Mouse (Mus musculus): ENCODE data around the gene Specc1l.

Gene Specc1l

GRCm38 (mm10) chr10:75224154-75224553 lies 12.3 kb downstream of the Specc1l start:
- no peak for DNase-seq (ENCODE audit: low spot score in 2 of 2)

- DNase-seq (ENCODE audit: low spot score in 2 of 2): no peak
Measured at GRCm38 (mm10) chr10:75224630-75225029, 12.8 kb downstream of the Specc1l start.

- DNase-seq (ENCODE audit: low spot score in 2 of 2): no peak
Measured at GRCm38 (mm10) chr10:75227381-75227780, 15.5 kb downstream of the Specc1l start.

- no peak for DNase-seq (ENCODE audit: low spot score in 2 of 2)
Measured at GRCm38 (mm10) chr10:75230572-75230971, 18.7 kb downstream of the Specc1l start.

- no peak for DNase-seq (ENCODE audit: low spot score in 2 of 2)
Measured at GRCm38 (mm10) chr10:75231876-75232275, 20.0 kb downstream of the Specc1l start.

GRCm38 (mm10) chr10:75232612-75233155 lies 20.8 kb downstream of the Specc1l start:
- no peak for DNase-seq (ENCODE audit: low spot score in 2 of 2)

- no peak for DNase-seq (ENCODE audit: low spot score in 2 of 2)
Measured at GRCm38 (mm10) chr10:75233489-75233888, 21.6 kb downstream of the Specc1l start.

GRCm38 (mm10) chr10:75235726-75236125 lies 23.9 kb downstream of the Specc1l start:
- DNase-seq (ENCODE audit: low spot score in 2 of 2): no peak

GRCm38 (mm10) chr10:75236156-75236555 lies 24.3 kb downstream of the Specc1l start:
- no peak for DNase-seq (ENCODE audit: low spot score in 2 of 2)

- no peak for DNase-seq (ENCODE audit: low spot score in 2 of 2)
Measured at GRCm38 (mm10) chr10:75237166-75237565, 25.3 kb downstream of the Specc1l start.

GRCm38 (mm10) chr10:75240583-75241250 lies 28.8 kb downstream of the Specc1l start:
- no peak for DNase-seq (ENCODE audit: low spot score in 2 of 2)

- peak in 1 of 2 experiments; percentile 8 for DNase-seq (ENCODE audit: low spot score in 2 of 2)
Measured at GRCm38 (mm10) chr10:75245806-75246205, 33.9 kb downstream of the Specc1l start.

GRCm38 (mm10) chr10:75246331-75246730 lies 34.5 kb downstream of the Specc1l start:
- DNase-seq (ENCODE audit: low spot score in 2 of 2): no peak

- DNase-seq (ENCODE audit: low spot score in 2 of 2): peak in 1 of 2 experiments; percentile 16
Measured at GRCm38 (mm10) chr10:75251011-75251410, 39.1 kb downstream of the Specc1l start.

GRCm38 (mm10) chr10:75252301-75253022 lies 40.6 kb downstream of the Specc1l start:
- peak in 1 of 2 experiments; percentile 30 for DNase-seq (ENCODE audit: low spot score in 2 of 2)

- DNase-seq (ENCODE audit: low spot score in 2 of 2): no peak
Measured at GRCm38 (mm10) chr10:75255091-75255490, 43.2 kb downstream of the Specc1l start.

GRCm38 (mm10) chr10:75257401-75257800 lies 45.5 kb downstream of the Specc1l start:
- DNase-seq (ENCODE audit: low spot score in 2 of 2): no peak

- no peak for DNase-seq (ENCODE audit: low spot score in 2 of 2)
Measured at GRCm38 (mm10) chr10:75258241-75258640, 46.4 kb downstream of the Specc1l start.

- DNase-seq (ENCODE audit: low spot score in 2 of 2): no peak
Measured at GRCm38 (mm10) chr10:75261268-75261667, 49.4 kb downstream of the Specc1l start.

- no peak for DNase-seq (ENCODE audit: low spot score in 2 of 2)
Measured at GRCm38 (mm10) chr10:75264993-75265555, 53.2 kb downstream of the Specc1l start.

- no peak for DNase-seq (ENCODE audit: low spot score in 2 of 2)
Measured at GRCm38 (mm10) chr10:75273020-75273419, 61.1 kb downstream of the Specc1l start.

GRCm38 (mm10) chr10:75276427-75277013 lies 64.6 kb downstream of the Specc1l start:
- no peak for DNase-seq (ENCODE audit: low spot score in 2 of 2)

Measured in cerebellum, postnatal 4 days (tissue).